Mouse (Mus musculus): ENCODE measurements at regions not wholly inside any gene's neighbourhood (a gene's known extent, or its start where the extent isn't known, plus 50 kb on each side); places are given as distances from the start of the nearest gene placed in this dataset.
A peak's percentile ranks its signal among the peaks of the same experiment; 100 is the strongest.

GRCm38 (mm10) chr5:73846783-73847151 is 195.6 kb downstream of the Spata18 start:
- peak overlapping the region; percentile 56; the same call in 1 of the 2 replicates for H3K27ac ChIP-seq (replicated peaks)
- TF ChIP-seq EP300 (optimal IDR thresholded peaks at IDR 0.05) (no peak), CTCF (IDR thresholded peaks at IDR 0.05; ENCODE audit: low read depth) (no peak)
- no peaks in the 10 kb centered on the region for H3K4me1 ChIP-seq (replicated peaks; ENCODE audit: control insufficient read depth, insufficient read depth)
- no peak overlapping the region for H3K4me2 ChIP-seq (replicated peaks; ENCODE audit: low read depth)
- no peaks in the 10 kb centered on the region for H3K27me3 ChIP-seq (ENCODE audit: control insufficient read depth, insufficient read depth, low read length)
- H3K36me3 ChIP-seq (ENCODE audit: control insufficient read depth, insufficient read depth, low read length): no peaks in the 10 kb centered on the region
- DNase-seq (ENCODE audit: low spot score) (no peak), ATAC-seq (ENCODE audit: low FRiP score, low TSS enrichment) (peak; percentile 35; the same call in 1 of the 2 replicates)
- H3K4me3 ChIP-seq (ENCODE audit: low read depth, low read length): no peak overlapping the region
- H3K9me3 ChIP-seq (ENCODE audit: control insufficient read depth, low read length): no peaks in the 10 kb centered on the region
- no peak overlapping the region; the same call in 1 of the 2 replicates for H3K9ac ChIP-seq (ENCODE audit: low read length)
- WGBS: 35% methylated on average over 6 of the region's 6 CpGs

GRCm38 (mm10) chr5:73851501-73851900 is 200.3 kb downstream of the Spata18 start:
- ATAC-seq (ENCODE audit: low FRiP score, low TSS enrichment) (no peak), DNase-seq (ENCODE audit: low spot score) (no peak)
- H3K27ac ChIP-seq (replicated peaks): no peak overlapping the region
- no peaks in the 10 kb centered on the region for H3K4me1 ChIP-seq (replicated peaks; ENCODE audit: control insufficient read depth, insufficient read depth)
- TF ChIP-seq EP300 (optimal IDR thresholded peaks at IDR 0.05) (no peak), CTCF (IDR thresholded peaks at IDR 0.05; ENCODE audit: low read depth) (no peak)
- no peaks in the 10 kb centered on the region for H3K9me3 ChIP-seq (ENCODE audit: control insufficient read depth, low read length)
- no peak overlapping the region for H3K4me3 ChIP-seq (ENCODE audit: low read depth, low read length)
- WGBS: 62% methylated on average over 2 of the region's 2 CpGs
- no peaks in the 10 kb centered on the region for H3K27me3 ChIP-seq (ENCODE audit: control insufficient read depth, insufficient read depth, low read length)
- no peak overlapping the region for H3K4me2 ChIP-seq (replicated peaks; ENCODE audit: low read depth)
- no peak overlapping the region for H3K9ac ChIP-seq (ENCODE audit: low read length)
- H3K36me3 ChIP-seq (ENCODE audit: control insufficient read depth, insufficient read depth, low read length): no peaks in the 10 kb centered on the region

GRCm38 (mm10) chr5:73854025-73854773 is 203.0 kb downstream of the Spata18 start:
- 33% methylated on average over 22 of the region's 22 CpGs for WGBS
- peak; percentile 86 for ATAC-seq (ENCODE audit: low FRiP score, low TSS enrichment)
- 0 out of 2 replicates have a peak overlapping the region, but pooled peaks have one; percentile 36 for H3K27ac ChIP-seq (replicated peaks)

GRCm38 (mm10) chr5:73854774-73855371 is 203.7 kb downstream of the Spata18 start:
- TF ChIP-seq EP300 (optimal IDR thresholded peaks at IDR 0.05) (no peak), CTCF (IDR thresholded peaks at IDR 0.05; ENCODE audit: low read depth) (no peak)
- 56% methylated on average over 18 of the region's 18 CpGs for WGBS
- Histone ChIP-seq H3K9ac (ENCODE audit: low read length) (no peak overlapping the region), H3K27ac (replicated peaks) (0 out of 2 replicates have a peak overlapping the region, but pooled peaks have one; percentile 36), H3K27me3 (ENCODE audit: control insufficient read depth, insufficient read depth, low read length) (no peaks in the 10 kb centered on the region), H3K4me2 (replicated peaks; ENCODE audit: low read depth) (0 out of 2 replicates have a peak overlapping the region, but pooled peaks have one; percentile 1), H3K4me3 (ENCODE audit: low read depth, low read length) (no peak overlapping the region), H3K9me3 (ENCODE audit: control insufficient read depth, low read length) (no peaks in the 10 kb centered on the region), H3K36me3 (ENCODE audit: control insufficient read depth, insufficient read depth, low read length) (no peaks in the 10 kb centered on the region), H3K4me1 (replicated peaks; ENCODE audit: control insufficient read depth, insufficient read depth) (no peaks in the 10 kb centered on the region)
- ATAC-seq (ENCODE audit: low FRiP score, low TSS enrichment) (no peak), DNase-seq (ENCODE audit: low spot score) (no peak)

More at GRCm38 (mm10) chr5:73854025-73854773, 203.0 kb downstream of the Spata18 start:
- Histone ChIP-seq H3K4me2 (replicated peaks; ENCODE audit: low read depth) (0 out of 2 replicates have a peak overlapping the region, but pooled peaks have one; percentile 1), H3K27me3 (ENCODE audit: control insufficient read depth, insufficient read depth, low read length) (no peaks in the 10 kb centered on the region), H3K9ac (ENCODE audit: low read length) (no peak overlapping the region), H3K9me3 (ENCODE audit: control insufficient read depth, low read length) (no peaks in the 10 kb centered on the region), H3K4me1 (replicated peaks; ENCODE audit: control insufficient read depth, insufficient read depth) (no peaks in the 10 kb centered on the region), H3K4me3 (ENCODE audit: low read depth, low read length) (no peak overlapping the region), H3K36me3 (ENCODE audit: control insufficient read depth, insufficient read depth, low read length) (no peaks in the 10 kb centered on the region)
- DNase-seq (ENCODE audit: low spot score): peak; percentile 81
- TF ChIP-seq EP300 (optimal IDR thresholded peaks at IDR 0.05) (peak; percentile 40), CTCF (IDR thresholded peaks at IDR 0.05; ENCODE audit: low read depth) (peak; percentile 96)

- Histone ChIP-seq H3K9me3 (ENCODE audit: control insufficient read depth, low read length) (no peaks in the 10 kb centered on the region), H3K27me3 (ENCODE audit: control insufficient read depth, insufficient read depth, low read length) (no peaks in the 10 kb centered on the region), H3K4me2 (replicated peaks; ENCODE audit: low read depth) (no peak overlapping the region), H3K4me1 (replicated peaks; ENCODE audit: control insufficient read depth, insufficient read depth) (no peaks in the 10 kb centered on the region), H3K4me3 (ENCODE audit: low read depth, low read length) (no peak overlapping the region), H3K27ac (replicated peaks) (no peak overlapping the region), H3K9ac (ENCODE audit: low read length) (no peak overlapping the region), H3K36me3 (ENCODE audit: control insufficient read depth, insufficient read depth, low read length) (no peaks in the 10 kb centered on the region)
- 62% methylated on average over 1 of the region's 1 CpGs for WGBS
- no peak for TF ChIP-seq EP300 (optimal IDR thresholded peaks at IDR 0.05)
- no peak for TF ChIP-seq CTCF (IDR thresholded peaks at IDR 0.05; ENCODE audit: low read depth)
- no peak; the same call in 1 of the 2 replicates for ATAC-seq (ENCODE audit: low FRiP score, low TSS enrichment)
- DNase-seq (ENCODE audit: low spot score): peak; percentile 43
These were observed 208.1 kb downstream of the Spata18 start for GRCm38 (mm10) chr5:73859320-73859719.

Measured in stomach, postnatal 0 days (tissue).